Mouse (Mus musculus) ovary, postnatal 36 days (tissue): Measurements from ENCODE around the gene Sox6.
"Not testable (repeated sequence)": the region's sequence is repeated elsewhere in the genome, so short reads cannot be mapped to it uniquely, and the experiment has no call there.

Experiments used
- DNase-seq: peaks from one replicate; pipeline ENCODE4 v3.0.0; 2022; ENCODE audit warnings: low spot score, mixed read lengths

Sox6 gene

DNA sequence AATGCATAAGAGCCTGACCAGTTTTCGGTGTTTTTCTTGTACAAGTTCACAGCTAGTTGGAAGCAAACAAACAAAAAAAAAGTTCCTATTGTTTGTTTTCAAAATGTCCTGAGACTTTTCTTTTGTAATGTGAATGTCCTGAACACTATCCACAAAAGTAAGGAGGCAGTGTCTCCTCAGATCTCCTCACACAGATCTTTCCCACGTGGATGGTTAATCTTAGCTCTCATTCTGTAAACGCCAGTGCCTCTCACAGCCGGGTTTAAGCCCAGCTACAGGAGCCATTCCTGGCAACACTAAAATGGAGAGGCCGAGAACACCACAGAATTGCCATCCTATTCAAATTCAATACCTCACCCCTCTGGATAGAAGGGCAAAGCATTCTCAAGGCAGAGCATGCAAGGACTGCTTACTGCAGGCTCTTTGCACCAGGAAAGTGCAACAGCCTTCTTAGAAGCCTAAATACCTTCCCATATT is 392.6 kb downstream of the Sox6 start:
- DNase-seq: no peak

DNA sequence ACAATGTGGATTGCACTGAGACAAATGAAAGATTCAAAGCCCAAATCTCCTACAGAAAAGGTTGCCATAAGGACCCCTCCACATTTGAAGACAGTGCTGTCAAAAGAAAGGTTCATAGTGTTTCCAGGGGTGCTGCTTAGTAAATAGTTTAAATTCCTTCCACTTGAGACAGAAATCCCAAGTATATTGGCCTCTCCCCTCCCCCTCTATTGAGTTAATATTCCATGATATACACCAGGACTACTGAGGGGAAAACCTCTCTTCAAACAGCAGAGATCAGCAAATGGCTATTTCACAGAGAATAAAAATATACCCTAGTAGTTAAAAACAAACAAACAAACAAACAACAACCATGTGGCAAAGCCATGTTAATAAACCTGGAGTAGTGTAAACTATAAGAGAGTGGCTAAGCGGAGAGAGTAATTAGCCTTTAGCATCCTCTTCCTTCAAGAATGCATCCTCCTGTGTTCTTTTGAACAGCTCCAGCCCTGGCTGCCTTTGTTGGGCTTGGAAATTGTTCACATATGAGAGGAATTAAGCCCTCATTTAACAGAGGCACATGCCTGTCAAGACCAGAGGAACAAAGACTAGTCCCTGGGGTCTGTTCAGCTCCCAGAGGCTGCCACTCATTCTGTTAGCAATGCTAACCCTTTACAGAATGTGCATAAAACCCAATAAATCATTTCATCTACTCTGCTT is 393.2 kb downstream of the Sox6 start:
- no peak for DNase-seq

DNA sequence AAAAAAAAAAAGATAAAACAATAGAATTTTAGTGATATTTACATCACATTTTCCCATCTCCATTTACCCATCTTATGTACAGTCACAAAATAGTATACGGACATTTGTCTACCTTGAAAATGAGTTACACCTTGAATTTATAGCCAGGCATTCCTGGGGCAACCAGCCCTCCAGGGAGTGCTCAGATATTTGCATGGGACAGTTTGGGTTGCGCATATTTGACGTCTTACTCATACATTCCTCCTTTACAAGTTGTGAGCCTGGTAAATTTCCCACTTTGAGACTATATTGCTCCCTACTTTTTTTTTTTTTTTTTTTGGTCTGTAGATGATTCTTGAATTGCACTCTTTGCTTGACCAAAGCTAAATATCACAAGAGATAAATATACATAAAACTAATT is 407.9 kb downstream of the Sox6 start:
- DNase-seq: no peak

GRCm38 (mm10) chr7:115630287-115630686 is 408.3 kb downstream of the Sox6 start:
- no peak for DNase-seq

DNA sequence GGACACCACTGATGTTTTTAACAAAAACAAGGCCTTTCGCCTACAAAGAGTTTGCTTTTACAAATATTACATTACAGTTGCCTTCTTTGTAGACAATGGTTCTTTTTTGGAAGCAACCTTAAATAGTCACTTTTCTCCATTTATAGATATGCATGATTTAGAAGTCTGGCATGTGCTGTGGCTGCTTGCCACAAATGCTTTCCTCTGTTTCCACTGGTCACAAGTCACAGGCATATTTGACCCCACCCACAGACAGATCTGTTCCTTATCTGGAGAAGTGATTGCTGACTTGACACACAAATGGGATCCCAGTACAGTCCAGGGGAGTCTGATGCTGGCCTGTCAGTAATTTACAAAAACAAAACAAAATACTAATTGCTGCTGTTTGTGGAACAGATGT is 409.8 kb downstream of the Sox6 start:
- no peak for DNase-seq

DNA sequence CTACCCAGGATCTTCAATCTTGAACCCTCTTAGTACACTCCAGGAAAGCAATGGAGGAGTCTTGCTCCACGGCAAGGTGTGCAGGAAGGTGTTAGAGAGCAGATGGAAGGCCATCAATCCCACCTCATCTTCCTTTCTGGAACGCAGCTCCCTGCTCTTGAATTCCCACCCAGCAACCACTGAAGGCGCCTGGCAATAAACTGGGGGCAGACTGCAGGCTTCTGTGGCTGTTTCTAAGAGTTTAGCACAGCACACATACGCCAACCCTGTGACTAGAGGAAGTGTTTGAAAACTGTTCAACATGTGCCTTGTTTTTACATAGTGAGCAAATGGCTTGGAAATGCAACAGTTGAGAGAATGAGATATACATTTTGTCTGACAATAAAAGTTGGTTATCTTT is 412.6 kb downstream of the Sox6 start:
- no peak for DNase-seq

GRCm38 (mm10) chr7:115624907-115625552 is 413.6 kb downstream of the Sox6 start:
- no peak for DNase-seq

DNA sequence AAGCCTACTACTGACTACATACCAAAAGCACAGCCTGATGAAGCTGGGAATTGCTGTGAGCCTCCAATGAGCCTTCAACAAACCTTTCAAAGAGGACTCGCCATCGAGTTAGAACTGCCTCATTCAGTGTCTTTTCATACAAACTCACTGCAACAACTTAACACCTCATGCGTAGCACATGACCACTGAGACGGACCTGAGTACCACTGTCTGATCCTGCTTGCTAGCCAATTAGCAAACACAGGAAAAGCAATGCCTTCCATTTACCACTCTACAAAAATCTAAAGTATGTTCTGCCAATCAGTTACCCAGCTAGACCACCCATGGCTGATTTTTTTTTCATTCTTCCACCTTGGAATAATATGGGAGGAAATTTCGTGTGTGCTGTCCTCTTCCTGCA is 414.1 kb downstream of the Sox6 start:
- no peak for DNase-seq

DNA sequence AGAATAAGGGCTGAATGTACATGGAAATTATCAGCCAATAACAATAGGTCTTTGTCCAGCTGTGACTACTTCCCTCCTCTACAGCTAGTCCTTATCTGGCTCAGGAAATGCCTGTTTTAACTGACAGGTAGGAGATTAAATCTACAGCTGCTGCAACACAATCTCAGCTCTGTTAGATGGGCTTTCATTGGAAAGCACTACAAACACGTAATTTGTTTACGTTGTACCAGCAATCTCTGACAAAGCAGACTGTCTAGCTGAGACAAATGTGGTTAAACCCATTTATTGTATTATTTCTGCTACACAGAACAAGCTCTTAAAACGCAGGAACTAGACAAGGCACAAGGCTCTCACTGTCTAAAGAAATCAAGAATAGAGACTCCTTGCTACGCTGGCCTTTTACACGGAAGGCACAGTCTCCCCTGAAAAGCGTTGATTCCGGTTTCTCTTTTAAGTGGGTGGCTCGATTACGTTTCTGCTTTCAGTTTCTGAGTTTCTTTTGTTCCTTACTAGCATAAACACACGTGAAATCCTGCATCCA is 422.8 kb downstream of the Sox6 start:
- DNase-seq: no peak

GRCm38 (mm10) chr7:115607485-115607884 is 431.1 kb downstream of the Sox6 start:
- DNase-seq: no peak

DNA sequence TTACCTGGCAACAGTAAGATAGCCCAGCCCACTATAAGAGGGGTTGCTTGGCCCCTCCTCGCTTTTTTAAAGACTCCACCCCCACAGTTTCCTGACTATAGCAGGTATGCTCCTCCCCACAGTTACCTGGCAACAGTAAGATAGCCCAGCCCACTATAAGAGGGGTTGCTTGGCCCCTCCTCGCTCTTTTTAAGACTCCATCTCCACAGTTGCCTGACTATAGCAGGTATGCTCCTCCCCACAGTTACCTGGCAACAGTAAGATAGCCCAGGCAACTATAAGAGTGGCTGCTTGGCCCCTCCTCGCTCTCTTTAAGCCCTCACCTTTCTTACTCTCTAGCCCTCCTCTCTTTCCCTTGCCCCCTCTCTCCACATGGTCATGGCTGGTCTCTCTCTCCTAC is 432.5 kb downstream of the Sox6 start:
- DNase-seq: not testable (repeated sequence)

GRCm38 (mm10) chr7:115604883-115605282 is 433.7 kb downstream of the Sox6 start:
- no peak for DNase-seq

- DNase-seq: no peak
These were observed 441.2 kb downstream of the Sox6 start for GRCm38 (mm10) chr7:115597376-115597775.

DNA sequence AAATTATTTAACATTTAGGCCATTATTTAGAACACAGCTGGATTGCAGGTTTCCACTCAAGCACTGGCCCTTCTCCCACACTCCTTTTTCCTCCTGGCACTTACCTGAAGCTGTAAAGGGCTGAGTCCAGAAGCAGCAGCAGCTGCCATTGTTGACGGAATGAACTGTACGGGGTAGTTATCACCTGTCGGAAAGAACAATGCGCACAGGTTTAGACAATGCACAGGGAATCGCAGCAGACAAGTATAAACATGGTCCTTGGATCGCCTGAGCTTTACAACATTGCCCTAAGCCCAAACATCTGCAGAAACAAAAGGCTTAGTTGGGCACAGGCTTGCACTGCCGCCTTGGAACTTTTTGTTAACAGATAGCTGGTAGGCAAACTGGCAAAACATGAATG is 458.1 kb downstream of the Sox6 start:
- no peak for DNase-seq

DNA sequence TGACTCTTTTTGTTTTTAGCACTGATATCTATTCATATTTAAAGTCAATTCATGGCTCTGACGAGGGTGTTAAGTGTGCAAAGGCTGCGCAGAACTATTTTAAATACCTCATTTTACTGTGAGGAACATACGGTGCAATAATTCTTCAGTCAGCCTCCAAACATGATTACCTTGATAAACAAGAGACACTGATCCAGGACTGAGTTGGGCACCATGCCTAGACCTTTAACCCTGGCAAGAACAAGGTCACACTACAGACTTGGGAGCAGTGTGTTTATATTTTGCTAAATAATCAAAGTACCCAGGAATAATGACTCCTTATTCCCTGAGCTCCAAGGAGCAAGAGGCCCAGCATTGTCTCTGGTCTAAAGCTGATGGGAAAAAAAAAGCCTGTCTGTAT is 458.8 kb downstream of the Sox6 start:
- no peak for DNase-seq

- DNase-seq: no peak
These were observed 462.2 kb downstream of the Sox6 start for GRCm38 (mm10) chr7:115576387-115576786.

DNA sequence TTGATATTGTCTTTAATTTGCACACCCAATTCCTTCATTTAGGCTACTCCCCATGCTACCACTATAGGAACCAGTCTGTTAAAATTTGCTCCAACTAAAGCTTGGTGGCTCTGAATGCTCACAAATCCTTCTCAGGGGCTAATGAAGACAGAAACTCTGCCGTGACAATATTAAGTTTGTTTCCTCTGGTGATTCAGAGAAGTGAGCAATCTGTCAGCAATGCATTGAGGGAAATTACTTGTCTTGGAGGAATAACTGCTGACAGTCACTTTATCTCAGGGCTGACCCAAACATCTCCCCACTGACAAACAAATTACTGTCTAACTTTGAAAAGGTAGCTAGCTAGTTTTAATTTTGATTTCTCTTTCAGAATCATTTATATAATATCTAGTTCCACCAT is 463.8 kb downstream of the Sox6 start:
- DNase-seq: no peak

DNA sequence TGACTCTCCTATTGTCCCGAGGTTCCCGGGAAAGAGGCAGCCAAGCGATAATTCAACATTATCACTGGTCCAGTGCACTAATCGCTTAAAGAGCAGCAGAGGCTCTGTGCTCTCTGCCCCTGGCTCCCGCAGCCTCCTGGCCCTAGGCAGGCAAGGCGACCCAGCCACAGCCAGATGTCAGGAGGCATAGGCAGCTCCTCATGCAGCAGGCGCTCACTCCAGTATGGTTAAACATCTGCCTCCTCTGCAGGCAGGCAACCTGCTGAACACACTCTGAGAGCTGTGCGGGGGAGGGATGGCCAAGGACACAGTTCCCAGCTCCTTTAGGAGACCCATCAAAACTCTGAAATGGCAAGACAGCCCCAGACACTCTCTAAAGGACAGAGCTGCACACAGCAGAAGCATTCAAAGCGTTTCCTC is 469.8 kb downstream of the Sox6 start:
- peak; percentile 35 for DNase-seq

GRCm38 (mm10) chr7:115568301-115568700 is 470.3 kb downstream of the Sox6 start:
- DNase-seq: no peak

DNA sequence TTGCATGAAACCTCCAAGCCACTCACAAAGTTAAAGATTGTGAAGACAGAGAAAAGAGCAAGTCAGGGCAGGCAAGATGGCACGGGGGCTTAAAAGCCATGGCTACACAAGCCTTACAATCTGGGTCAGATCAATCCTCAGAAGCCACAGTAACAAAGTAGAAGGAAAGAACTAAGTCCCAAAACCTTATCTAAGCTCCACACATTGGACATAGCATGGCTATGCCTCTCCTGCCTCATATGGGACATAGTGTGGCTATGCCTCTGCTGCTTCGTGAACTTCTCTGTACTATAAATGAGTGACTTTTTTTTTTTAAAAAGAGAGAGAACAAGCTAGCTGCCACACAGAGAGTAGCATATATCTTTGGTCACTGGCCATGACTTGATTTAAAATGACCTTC is 471.8 kb downstream of the Sox6 start:
- no peak for DNase-seq

- DNase-seq: no peak
These were observed 473.6 kb downstream of the Sox6 start for GRCm38 (mm10) chr7:115565060-115565426.

DNA sequence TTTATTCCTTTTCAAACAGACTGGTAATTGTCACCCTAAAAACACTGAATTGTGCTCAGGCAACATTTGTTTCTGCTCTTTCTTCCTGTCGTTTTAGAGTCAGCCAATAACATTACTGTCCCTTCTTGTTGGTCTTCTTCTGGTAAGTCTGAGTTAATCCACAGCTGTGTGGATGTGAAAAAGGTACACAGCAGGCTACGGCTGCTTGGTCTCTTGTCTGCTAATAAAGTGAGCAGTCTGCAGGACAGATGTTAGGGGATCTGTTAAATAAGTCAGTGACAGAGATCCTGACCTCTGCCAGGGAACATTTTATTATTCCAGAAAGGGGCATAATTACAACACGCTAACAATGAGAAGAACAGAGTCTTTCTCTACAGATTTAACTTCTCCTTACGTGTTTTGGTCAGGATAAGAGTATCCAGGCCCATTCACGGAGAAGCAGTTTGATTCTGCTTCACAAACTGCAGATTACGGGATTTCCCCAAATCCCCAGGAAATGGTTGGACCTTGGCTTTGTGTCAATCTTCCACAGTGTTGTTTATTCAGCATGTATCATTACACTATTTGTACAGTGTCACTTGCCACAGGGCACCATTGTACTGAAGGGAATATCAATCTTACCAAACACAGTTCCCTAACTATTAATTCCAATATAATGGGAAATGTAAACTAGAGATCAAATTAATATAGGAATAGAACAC is 474.1 kb downstream of the Sox6 start:
- no peak for DNase-seq

- DNase-seq: no peak
These were observed 481.9 kb downstream of the Sox6 start for GRCm38 (mm10) chr7:115556677-115557076.
